Mouse (Mus musculus) urinary bladder, adult 18-20 months (tissue): ENCODE measurements around the gene Avil.

Experiments
- DNase-seq, 2 experiments: peaks; one replicate each; pipeline ENCODE4 v3.0.0; 2022; ENCODE audit warnings: low spot score in 2 of 2, mixed read lengths in 2 of 2

Gene Avil

GRCm38 (mm10) chr10:127000529-127000928 is at the start of gene Avil:
Avil (plus strand) TSS chr10:127000709.
- DNase-seq, result no peak

GRCm38 (mm10) chr10:126952375-126952774 is 48.1 kb upstream of the Avil start:
- no peak for DNase-seq

- no peak for DNase-seq
These were observed 47.5 kb upstream of the Avil start for GRCm38 (mm10) chr10:126953029-126953471.

- no peak for DNase-seq
These were observed 43.7 kb upstream of the Avil start for GRCm38 (mm10) chr10:126956692-126957358.

GRCm38 (mm10) chr10:126957359-126958107 is 43.0 kb upstream of the Avil start:
- DNase-seq, result peak in 1 of 2 experiments; percentile 54

GRCm38 (mm10) chr10:126960496-126960895 is 40.0 kb upstream of the Avil start:
- DNase-seq, result no peak

- DNase-seq, result peak in 1 of 2 experiments; percentile 42
These were observed 38.8 kb upstream of the Avil start for GRCm38 (mm10) chr10:126961757-126962156.

GRCm38 (mm10) chr10:126962271-126962965 is 38.1 kb upstream of the Avil start:
- DNase-seq, result peak in 1 of 2 experiments; percentile 72

GRCm38 (mm10) chr10:126962966-126963330 is 37.6 kb upstream of the Avil start:
- DNase-seq, result no peak

GRCm38 (mm10) chr10:126963821-126964220 is 36.7 kb upstream of the Avil start:
- no peak for DNase-seq

- DNase-seq, result no peak
These were observed 29.0 kb upstream of the Avil start for GRCm38 (mm10) chr10:126971363-126972050.

GRCm38 (mm10) chr10:126972051-126972725 is 28.3 kb upstream of the Avil start:
- peak in 1 of 2 experiments; percentile 61 for DNase-seq

- DNase-seq, result no peak
These were observed 27.5 kb upstream of the Avil start for GRCm38 (mm10) chr10:126972988-126973387.

- DNase-seq, result no peak
These were observed 24.8 kb upstream of the Avil start for GRCm38 (mm10) chr10:126975706-126976105.

- no peak for DNase-seq
These were observed 23.4 kb upstream of the Avil start for GRCm38 (mm10) chr10:126977076-126977475.

- peak; percentile 99 to 100 for DNase-seq
These were observed 22.1 kb upstream of the Avil start, which contains the start of gene Ctdsp2 for GRCm38 (mm10) chr10:126978277-126978994. Ctdsp2 (plus strand) TSS chr10:126978717.

- DNase-seq, result peak in 1 of 2 experiments; percentile 62
These were observed 21.3 kb upstream of the Avil start for GRCm38 (mm10) chr10:126979121-126979635.

- DNase-seq, result no peak
These were observed 20.8 kb upstream of the Avil start for GRCm38 (mm10) chr10:126979636-126980151.

GRCm38 (mm10) chr10:126980221-126980932 is 20.1 kb upstream of the Avil start:
- DNase-seq, result peak in 1 of 2 experiments; percentile 48
